Comparison of ENCODE assay signal across 9 mouse cellular contexts in genomic region chr10:82889447-82889973, GRCm38 (mm10). TPM values are rescaled to one million over a fixed set of nuclear protein-coding genes. Genes with fewer than 3 reads are reported as not detected.
A peak's percentile ranks its signal among the peaks of the same experiment; 100 is the strongest.
DNase-seq lines count a peak whose midpoint lies in the region; ATAC-seq and TF ChIP-seq lines count a peak whose summit lies in the region.
"Had no signal": no experiment of that assay in that cellular context is flagged by ENCODE, and none has a peak within 500 bp of the region (broad histone marks: within the 10 kb centered on the region; RNA-seq: fewer than 3 reads in every experiment).

No protein-coding gene starts in this region.

- no peak overlapping the region for H3K27ac ChIP-seq in hindbrain, postnatal 0 days
- H3K27ac ChIP-seq in hindbrain, embryonic 10.5 days = no peak overlapping the region
- peak overlapping the region; percentile 69 for H3K27ac ChIP-seq in heart, postnatal 0 days (ENCODE audit: low read depth)
- peak overlapping the region; percentile 48 for H3K27ac ChIP-seq in liver, embryonic 16.5 days (ENCODE audit: low read length)
- H3K27ac ChIP-seq: embryonic facial prominence, embryonic 12.5 days had no signal

- 53% methylated on average over 9 of the region's 9 CpGs for WGBS in hindbrain, postnatal 0 days
- WGBS in hindbrain, embryonic 10.5 days = 91% methylated on average over 9 of the region's 9 CpGs
- WGBS in heart, postnatal 0 days = 26% methylated on average over 9 of the region's 9 CpGs
- WGBS in liver, embryonic 16.5 days (ENCODE audit: insufficient replicate concordance) = 59% methylated on average over 9 of the region's 9 CpGs

- no peak for ATAC-seq in hindbrain, postnatal 0 days
- peak; percentile 87 for ATAC-seq in heart, postnatal 0 days (ENCODE audit: insufficient read depth, low read depth)
- ATAC-seq in liver, embryonic 16.5 days (ENCODE audit: low read depth) = peak; percentile 75
- ATAC-seq in cerebellum, adult (ENCODE audit: insufficient number of reproducible peaks, low FRiP score, low TSS enrichment) = no peak

- no peak for TF ChIP-seq EP300 in heart, postnatal 0 days (IDR thresholded peaks at IDR 0.05; ENCODE audit: low read depth)

- H3K4me1 ChIP-seq in hindbrain, postnatal 0 days (ENCODE audit: insufficient read depth, low read length) = no peaks in the 10 kb centered on the region
- H3K4me1 ChIP-seq in hindbrain, embryonic 10.5 days (replicated peaks) = peaks cover 21% of the 10 kb centered on the region
- no peaks in the 10 kb centered on the region for H3K4me1 ChIP-seq in heart, postnatal 0 days (ENCODE audit: control insufficient read depth, insufficient read depth)
- peaks cover 23% of the 10 kb centered on the region for H3K4me1 ChIP-seq in liver, embryonic 16.5 days (ENCODE audit: control insufficient read depth, low read depth, low read length)

- peaks cover 32% of the 10 kb centered on the region for H3K36me3 ChIP-seq in hindbrain, postnatal 0 days (ENCODE audit: insufficient read depth, low read length)
- peaks cover 97% of the 10 kb centered on the region for H3K36me3 ChIP-seq in hindbrain, embryonic 10.5 days
- peaks cover 45% of the 10 kb centered on the region for H3K36me3 ChIP-seq in heart, postnatal 0 days (replicated peaks; ENCODE audit: control insufficient read depth, insufficient read depth, low read length)
- peaks cover 53% of the 10 kb centered on the region for H3K36me3 ChIP-seq in liver, embryonic 16.5 days (ENCODE audit: control insufficient read depth, insufficient read depth)

- no peaks in the 10 kb centered on the region for H3K9me3 ChIP-seq in hindbrain, postnatal 0 days (ENCODE audit: low read length)
- H3K9me3 ChIP-seq in hindbrain, embryonic 10.5 days = no peaks in the 10 kb centered on the region
- no peaks in the 10 kb centered on the region for H3K9me3 ChIP-seq in heart, postnatal 0 days (replicated peaks; ENCODE audit: control insufficient read depth, low read length)
- no peaks in the 10 kb centered on the region for H3K9me3 ChIP-seq in liver, embryonic 16.5 days (replicated peaks; ENCODE audit: control insufficient read depth, low read length)
- H3K9me3 ChIP-seq: embryonic facial prominence, embryonic 12.5 days had no signal

- no peak overlapping the region for H3K4me2 ChIP-seq in hindbrain, postnatal 0 days (ENCODE audit: low read depth, low read length)
- no peak overlapping the region for H3K4me2 ChIP-seq in heart, postnatal 0 days (ENCODE audit: low read depth, low read length)
- no peak overlapping the region for H3K4me2 ChIP-seq in liver, embryonic 16.5 days (ENCODE audit: low read depth, low read length)
- H3K4me2 ChIP-seq: embryonic facial prominence, embryonic 12.5 days had no signal

- peak; percentile 71 for DNase-seq in hindbrain, postnatal 0 days (ENCODE audit: low spot score)
- no peak for DNase-seq in hindbrain, embryonic 10.5 days (ENCODE audit: low spot score)
- DNase-seq in brain, adult 2 months (ENCODE audit: low read depth, low spot score) = peak; percentile 52
- DNase-seq in heart, postnatal 0 days (ENCODE audit: low spot score) = peak; percentile 76
- DNase-seq in urinary bladder, adult 2 months (ENCODE audit: low spot score) = peak; percentile 36
- DNase-seq in frontal cortex, postnatal 14 days (ENCODE audit: low spot score in 2 of 2) = no peak

- no peak overlapping the region for H3K4me3 ChIP-seq in hindbrain, postnatal 0 days (ENCODE audit: low read length)
- no peak overlapping the region for H3K4me3 ChIP-seq in hindbrain, embryonic 10.5 days
- no peak overlapping the region for H3K4me3 ChIP-seq in heart, postnatal 0 days (ENCODE audit: low read depth, low read length)
- no peak overlapping the region for H3K4me3 ChIP-seq in liver, embryonic 16.5 days (ENCODE audit: low read depth, low read length)
- H3K4me3 ChIP-seq: embryonic facial prominence, embryonic 12.5 days had no signal

- no peaks in the 10 kb centered on the region for H3K27me3 ChIP-seq in hindbrain, postnatal 0 days (ENCODE audit: insufficient read depth, low read length)
- no peaks in the 10 kb centered on the region for H3K27me3 ChIP-seq in hindbrain, embryonic 10.5 days (ENCODE audit: insufficient read depth, poor library complexity, severe bottlenecking)
- no peaks in the 10 kb centered on the region for H3K27me3 ChIP-seq in heart, postnatal 0 days (ENCODE audit: control insufficient read depth, insufficient read depth, low read length)
- no peaks in the 10 kb centered on the region for H3K27me3 ChIP-seq in liver, embryonic 16.5 days (ENCODE audit: control insufficient read depth, insufficient read depth, low read depth, low read length)
- H3K27me3 ChIP-seq: embryonic facial prominence, embryonic 12.5 days had no signal

- H3K9ac ChIP-seq in hindbrain, postnatal 0 days (replicated peaks; ENCODE audit: low read length) = no peak overlapping the region
- H3K9ac ChIP-seq in heart, postnatal 0 days (replicated peaks; ENCODE audit: low read depth, low read length) = no peak overlapping the region
- H3K9ac ChIP-seq in liver, embryonic 16.5 days (ENCODE audit: low read depth, low read length) = no peak overlapping the region
- H3K9ac ChIP-seq: embryonic facial prominence, embryonic 12.5 days had no signal

- TF ChIP-seq CTCF in hindbrain, postnatal 0 days (IDR thresholded peaks at IDR 0.05; ENCODE audit: low read depth) = no peak
- TF ChIP-seq CTCF in heart, postnatal 0 days (IDR thresholded peaks at IDR 0.05; ENCODE audit: low read depth) = no peak

RNA-seq across cellular contexts. Expression of gene Eid3, which starts 23.1 kb away (rescaled TPM):
- total RNA-seq in hindbrain, postnatal 0 days (2014; rRNA removed) = 0.50 and 2.6 TPM in 2 replicates
- 0.26 and 0.33 TPM in 2 replicates for polyA plus RNA-seq in hindbrain, postnatal 0 days (2015; fragmentation: Nextera tagmentation; extraction: Ambion mirVana)
- polyA plus RNA-seq in hindbrain, embryonic 10.5 days (2016; fragmentation: Nextera tagmentation; extraction: Ambion mirVana) = 0.20 and 0.68 TPM in 2 replicates
- total RNA-seq in heart, postnatal 0 days (2014; rRNA removed; ENCODE audit: low replicate concordance) = not detected in 2 replicates
- 0.08 and 0.11 TPM in 2 replicates for polyA plus RNA-seq in heart, postnatal 0 days (2015; fragmentation: Nextera tagmentation; extraction: Ambion mirVana)
- 0.13 and 0.18 TPM in 2 replicates for polyA plus RNA-seq in liver, embryonic 16.5 days (2015; fragmentation: Nextera tagmentation; extraction: Ambion mirVana)
- 0.22 and 0.77 TPM in 2 replicates for polyA plus RNA-seq in urinary bladder, adult 2 months (2012; rRNA removed)

RNA-seq across cellular contexts. Expression of gene Txnrd1, which starts 55.8 kb away (rescaled TPM):
- 79.6 and 80.0 TPM in 2 replicates for total RNA-seq in hindbrain, postnatal 0 days (2014; rRNA removed)
- 62.3 and 64.8 TPM in 2 replicates for polyA plus RNA-seq in hindbrain, postnatal 0 days (2015; fragmentation: Nextera tagmentation; extraction: Ambion mirVana)
- polyA plus RNA-seq in hindbrain, embryonic 10.5 days (2016; fragmentation: Nextera tagmentation; extraction: Ambion mirVana) = 164 and 172 TPM in 2 replicates
- 35.0 and 53.5 TPM in 2 replicates for total RNA-seq in heart, postnatal 0 days (2014; rRNA removed; ENCODE audit: low replicate concordance)
- polyA plus RNA-seq in heart, postnatal 0 days (2015; fragmentation: Nextera tagmentation; extraction: Ambion mirVana) = 28.0 and 30.4 TPM in 2 replicates
- polyA plus RNA-seq in liver, embryonic 16.5 days (2015; fragmentation: Nextera tagmentation; extraction: Ambion mirVana) = 44.1 and 46.1 TPM in 2 replicates
- 53.3 and 59.4 TPM in 2 replicates for polyA plus RNA-seq in urinary bladder, adult 2 months (2012; rRNA removed)

Comparison
In these comparisons a context has a peak if more than half of its experiments do, and no peak if none do; other contexts are left out.
1. DNase-seq: peak in hindbrain, postnatal 0 days (single experiment), brain, adult 2 months (single experiment), heart, postnatal 0 days (single experiment) and urinary bladder, adult 2 months (single experiment); none in hindbrain, embryonic 10.5 days (single experiment) and frontal cortex, postnatal 14 days (0 of 2).
2. ATAC-seq: peak in heart, postnatal 0 days (single experiment) and liver, embryonic 16.5 days (single experiment); none in hindbrain, postnatal 0 days (single experiment) and cerebellum, adult (single experiment).
3. H3K27ac ChIP-seq: peak in heart, postnatal 0 days (single experiment) and liver, embryonic 16.5 days (single experiment); none in hindbrain, postnatal 0 days (single experiment) and hindbrain, embryonic 10.5 days (single experiment).